Mouse (Mus musculus) gastrocnemius, postnatal 14 days (tissue): Measurements from ENCODE around the gene Itfg1. TPM values are rescaled to one million over a fixed set of nuclear protein-coding genes. Genes with fewer than 3 reads are reported as not detected.
"Not testable (repeated sequence)": the region's sequence is repeated elsewhere in the genome, so short reads cannot be mapped to it uniquely, and the experiment has no call there.

Source experiments
- DNase-seq: peaks from one replicate; pipeline ENCODE4 v3.0.0; 2021; ENCODE audit warnings: mixed read lengths
- intact Hi-C: fragments of 180-260 bp; cut with DNase I; formaldehyde crosslinking; loops from one replicate; pipeline ENCODE4 v1.15.1; 2025; ENCODE audit warnings: low total_unique reads
- long read RNA-seq, 2 experiments: library from polyadenylated mRNA; stranded (forward); transcript quantifications; one replicate each; pipeline ENCODE4 v2.0.0; 2021
- total RNA-seq, 2 experiments: library from RNA; stranded (reverse); gene quantifications; 2 replicates each; pipeline ENCODE4 v1.2.3; 2021

Itfg1 gene
- total RNA-seq: 10 to 100 TPM; 32.3 to 33.0 TPM
- long read RNA-seq, experiment 1, transcript Itfg1-201 (18 exons, 3,306 nt): major isoform, 52 of 57 reads
- long read RNA-seq, experiment 1, partial matches to known transcripts: 1 of 57 reads
- long read RNA-seq, experiment 1, other reads (novel, unspliced or antisense): 4 of 57 reads
- long read RNA-seq, experiment 2, transcript Itfg1-201 (18 exons, 3,306 nt): major isoform, 63 of 65 reads
- long read RNA-seq, experiment 2, partial matches to known transcripts: 2 of 65 reads
- long read RNA-seq, experiment 2, other reads (novel, unspliced or antisense): 0 of 65 reads

- intact Hi-C loops: no loop called here
- DNase-seq: peak; percentile 91
Observed at GRCm38 (mm10) chr8:85840657-85841488, at the start of gene Itfg1, which contains the start of gene Phkb. Gene Itfg1 (minus strand): TSS chr8:85840921. Gene Phkb (plus strand): TSS chr8:85840959.

GRCm38 (mm10) chr8:85884811-85885210, 44.1 kb upstream of the Itfg1 start:
- intact Hi-C loops: no loop called here
- DNase-seq: no peak

GRCm38 (mm10) chr8:85879624-85880023, 38.9 kb upstream of the Itfg1 start:
- intact Hi-C loops: no loop called here
- DNase-seq: no peak

GRCm38 (mm10) chr8:85877976-85878375, 37.3 kb upstream of the Itfg1 start:
- intact Hi-C loops: no loop called here
- no peak for DNase-seq

GRCm38 (mm10) chr8:85871660-85872059, 30.9 kb upstream of the Itfg1 start:
- intact Hi-C loops: no loop called here
- no peak for DNase-seq

GRCm38 (mm10) chr8:85862381-85862780, 21.7 kb upstream of the Itfg1 start:
- intact Hi-C loops: no loop called here
- no peak for DNase-seq

GRCm38 (mm10) chr8:85860612-85861011, 19.9 kb upstream of the Itfg1 start:
- intact Hi-C loops: no loop called here

GRCm38 (mm10) chr8:85857227-85857896, 16.6 kb upstream of the Itfg1 start:
- DNase-seq, intact Hi-C loops: not testable (repeated sequence)

More at GRCm38 (mm10) chr8:85860612-85861011, 19.9 kb upstream of the Itfg1 start:
- DNase-seq: no peak

- no peak for DNase-seq
- intact Hi-C loops: no loop called here
Observed at GRCm38 (mm10) chr8:85854220-85855123, 13.8 kb upstream of the Itfg1 start.

GRCm38 (mm10) chr8:85845887-85846286, 5.2 kb upstream of the Itfg1 start:
- intact Hi-C loops: no loop called here

GRCm38 (mm10) chr8:85841489-85841795, 721 bp upstream of the Itfg1 start:
- intact Hi-C loops: no loop called here
- DNase-seq: no peak

More at GRCm38 (mm10) chr8:85845887-85846286, 5.2 kb upstream of the Itfg1 start:
- DNase-seq: no peak

- DNase-seq: no peak
- intact Hi-C loops: no loop called here
Observed at GRCm38 (mm10) chr8:85839916-85840656, 635 bp downstream of the Itfg1 start.

GRCm38 (mm10) chr8:85813621-85814020, 27.1 kb downstream of the Itfg1 start:
- intact Hi-C loops: no loop called here

GRCm38 (mm10) chr8:85801408-85801807, 39.3 kb downstream of the Itfg1 start:
- no peak for DNase-seq
- intact Hi-C loops: no loop called here

More at GRCm38 (mm10) chr8:85813621-85814020, 27.1 kb downstream of the Itfg1 start:
- DNase-seq: no peak

- intact Hi-C loops: no loop called here
Observed at GRCm38 (mm10) chr8:85800164-85800563, 40.6 kb downstream of the Itfg1 start.

GRCm38 (mm10) chr8:85796392-85796791, 44.3 kb downstream of the Itfg1 start:
- intact Hi-C loops: not testable (repeated sequence)

More at GRCm38 (mm10) chr8:85800164-85800563, 40.6 kb downstream of the Itfg1 start:
- no peak for DNase-seq

GRCm38 (mm10) chr8:85788341-85788740, 52.4 kb downstream of the Itfg1 start:
- intact Hi-C loops: no loop called here

More at GRCm38 (mm10) chr8:85796392-85796791, 44.3 kb downstream of the Itfg1 start:
- DNase-seq: not testable (repeated sequence)

GRCm38 (mm10) chr8:85787909-85788308, 52.8 kb downstream of the Itfg1 start:
- intact Hi-C loops: no loop called here
- DNase-seq: no peak

More at GRCm38 (mm10) chr8:85788341-85788740, 52.4 kb downstream of the Itfg1 start:
- no peak for DNase-seq
